Mouse (Mus musculus) heart, embryonic 12.5 days (tissue): ENCODE data around the gene Akap13. TPM values are rescaled to one million over a fixed set of nuclear protein-coding genes. Genes with fewer than 3 reads are reported as not detected.

Experiments used
- ATAC-seq: fragments of 200-750 bp; cut with Nextera tagmentation; 2 replicates; pipeline ENCODE4 v1.8.0; 2017; ENCODE audit warnings: moderate TSS enrichment, moderate library complexity; ENCODE audit not compliant: insufficient number of reproducible peaks, low FRiP score
- H3K27ac ChIP-seq: fragments of 300-500 bp; sonication (generic); 2 replicates; pipeline ENCODE4 v1.5.1; 2016; ENCODE audit warnings: mild to moderate bottlenecking, moderate library complexity; ENCODE audit not compliant: poor library complexity, severe bottlenecking
- H3K27me3 ChIP-seq: fragments of 300-500 bp; sonication (generic); replicated peaks from 2 replicates; pipeline ENCODE4 v1.6.1; 2016; ENCODE audit warnings: mild to moderate bottlenecking, moderate library complexity
- H3K36me3 ChIP-seq: fragments of 300-500 bp; sonication (generic); 2 replicates; pipeline ENCODE4 v1.6.1; 2016; ENCODE audit warnings: mild to moderate bottlenecking, moderate library complexity
- H3K4me1 ChIP-seq: fragments of 300-500 bp; sonication (generic); replicated peaks from 2 replicates; pipeline ENCODE4 v1.6.1; 2016; ENCODE audit warnings: mild to moderate bottlenecking
- H3K4me2 ChIP-seq: fragments of 300-500 bp; sonication (generic); 2 replicates; pipeline ENCODE4 v1.6.1; 2016; ENCODE audit warnings: mild to moderate bottlenecking, moderate library complexity
- H3K4me3 ChIP-seq: fragments of 300-500 bp; sonication (generic); 2 replicates; pipeline ENCODE4 v1.5.1; 2016; ENCODE audit warnings: mild to moderate bottlenecking
- H3K9ac ChIP-seq: fragments of 300-500 bp; sonication (generic); 2 replicates; pipeline ENCODE4 v1.6.1; 2016; ENCODE audit warnings: mild to moderate bottlenecking, moderate library complexity
- H3K9me3 ChIP-seq: fragments of 300-500 bp; sonication (generic); replicated peaks from 2 replicates; pipeline ENCODE4 v1.6.1; 2016; ENCODE audit warnings: mild to moderate bottlenecking, moderate library complexity
- WGBS: fragments of 180-500 bp; shearing (Covaris S2); methylation state at CpG from one replicate; pipeline ENCODE4 v1.1.7; 2016; 5-methylcytosine and 5-hydroxymethylcytosine counted together
- polyA plus RNA-seq: library from polyadenylated mRNA; unstranded; fragments of >200 nt; fragmentation: Nextera tagmentation; extraction: Ambion mirVana; gene quantifications from 2 replicates; pipeline ENCODE4 v1.2.1, GENCODE M21; 2016

The Akap13 gene
- polyA plus RNA-seq, 1 experiment from 2014 or later: 66.9 TPM

DNA sequence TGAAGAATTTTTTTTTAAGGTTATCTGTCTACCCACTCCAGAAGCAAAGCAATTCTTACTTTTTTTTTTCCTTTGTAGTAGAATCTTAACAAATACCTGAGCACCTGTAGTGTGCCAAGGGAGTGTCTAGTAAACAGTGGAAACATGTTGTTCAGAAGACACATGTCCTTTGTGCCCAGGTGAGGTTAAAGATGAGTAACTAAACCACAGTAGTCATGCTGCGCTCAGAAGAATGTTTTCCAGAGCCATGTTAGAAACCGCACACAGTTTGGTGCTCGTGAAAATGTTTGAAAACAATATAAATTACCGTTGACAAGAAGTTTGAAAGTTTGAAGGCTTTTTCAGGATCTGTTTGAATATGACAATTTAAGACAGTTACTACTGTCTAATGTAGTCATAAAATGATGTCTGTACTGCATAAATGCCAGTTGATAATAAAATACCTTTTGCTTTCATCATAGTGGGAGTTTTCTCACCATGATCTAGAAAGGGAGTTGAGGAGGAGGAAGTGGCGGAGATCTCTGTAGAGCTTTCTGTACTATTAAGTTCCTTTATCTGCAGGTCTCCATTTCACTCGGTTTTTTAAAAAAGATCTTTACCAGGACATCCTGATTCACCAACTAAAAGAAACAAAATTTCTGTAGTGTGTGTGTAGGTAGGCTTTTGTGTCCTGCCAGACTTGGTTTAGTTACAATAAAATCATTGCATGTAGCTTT lies 145.2 kb downstream of the Akap13 start:
- Histone ChIP-seq H3K27me3 (no peaks in the 10 kb centered on the region), H3K4me2 (no peak overlapping the region), H3K36me3 (peaks cover 18% of the 10 kb centered on the region), H3K4me3 (no peak overlapping the region), H3K4me1 (peaks cover 13% of the 10 kb centered on the region), H3K9me3 (no peaks in the 10 kb centered on the region), H3K27ac (no peak overlapping the region), H3K9ac (no peak overlapping the region)
- no peak for ATAC-seq
- 81% methylated on average over 6 of the region's 6 CpGs for WGBS

DNA sequence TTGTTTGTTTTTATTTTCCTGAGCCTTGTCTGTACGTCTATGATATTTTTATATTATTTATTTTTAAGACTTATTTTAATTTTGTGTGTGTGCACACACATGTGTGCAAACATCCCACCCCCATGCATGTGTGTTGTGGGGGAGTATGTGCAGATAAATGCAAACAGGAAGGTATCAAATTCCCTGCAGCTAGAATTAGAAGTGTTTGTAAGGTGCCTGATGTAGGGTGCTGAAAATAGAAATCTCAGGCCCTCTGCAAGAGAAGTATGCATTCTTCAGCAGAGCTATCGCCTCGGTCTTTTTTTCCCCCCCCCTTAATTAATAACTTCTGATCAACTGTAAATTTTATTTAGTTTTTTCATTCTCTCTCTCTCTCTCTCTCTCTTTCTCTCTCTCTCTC lies 151.9 kb downstream of the Akap13 start:
- no peaks in the 10 kb centered on the region for H3K27me3 ChIP-seq
- 0 out of 2 replicates have a peak overlapping the region, but pooled peaks have one; percentile 25 for H3K27ac ChIP-seq
- H3K4me1 ChIP-seq: peaks cover 45% of the 10 kb centered on the region
- H3K36me3 ChIP-seq: peaks cover 42% of the 10 kb centered on the region
- WGBS: 45% methylated on average over 3 of the region's 3 CpGs
- peak overlapping the region; percentile 29; the same call in 1 of the 2 replicates for H3K4me2 ChIP-seq
- H3K4me3 ChIP-seq: no peak overlapping the region
- H3K9me3 ChIP-seq: no peaks in the 10 kb centered on the region
- no peak overlapping the region for H3K9ac ChIP-seq
- ATAC-seq: no peak

GRCm38 (mm10) chr7:75608716-75609115 lies 153.4 kb downstream of the Akap13 start:
- peak overlapping the region; percentile 88 for H3K27ac ChIP-seq
- ATAC-seq: peak; percentile 65
- 19% methylated on average over 5 of the region's 5 CpGs for WGBS
- no peaks in the 10 kb centered on the region for H3K27me3 ChIP-seq
- H3K4me1 ChIP-seq: peaks cover 52% of the 10 kb centered on the region
- H3K4me2 ChIP-seq: no peak overlapping the region
- peaks cover 31% of the 10 kb centered on the region for H3K36me3 ChIP-seq
- H3K4me3 ChIP-seq: no peak overlapping the region
- H3K9me3 ChIP-seq: no peaks in the 10 kb centered on the region
- peak overlapping the region; percentile 32; the same call in 1 of the 2 replicates for H3K9ac ChIP-seq

- WGBS: 74% methylated on average over 14 of the region's 14 CpGs
- H3K27me3 ChIP-seq: no peaks in the 10 kb centered on the region
- H3K27ac ChIP-seq: peak overlapping the region; percentile 88
- H3K9ac ChIP-seq: peak overlapping the region; percentile 32; the same call in 1 of the 2 replicates
- H3K4me1 ChIP-seq: peaks cover 55% of the 10 kb centered on the region
- no peak overlapping the region for H3K4me3 ChIP-seq
- H3K4me2 ChIP-seq: no peak overlapping the region
- ATAC-seq: no peak
- H3K36me3 ChIP-seq: peaks cover 24% of the 10 kb centered on the region
- H3K9me3 ChIP-seq: no peaks in the 10 kb centered on the region
Observed at GRCm38 (mm10) chr7:75609456-75610262, 154.3 kb downstream of the Akap13 start.

DNA sequence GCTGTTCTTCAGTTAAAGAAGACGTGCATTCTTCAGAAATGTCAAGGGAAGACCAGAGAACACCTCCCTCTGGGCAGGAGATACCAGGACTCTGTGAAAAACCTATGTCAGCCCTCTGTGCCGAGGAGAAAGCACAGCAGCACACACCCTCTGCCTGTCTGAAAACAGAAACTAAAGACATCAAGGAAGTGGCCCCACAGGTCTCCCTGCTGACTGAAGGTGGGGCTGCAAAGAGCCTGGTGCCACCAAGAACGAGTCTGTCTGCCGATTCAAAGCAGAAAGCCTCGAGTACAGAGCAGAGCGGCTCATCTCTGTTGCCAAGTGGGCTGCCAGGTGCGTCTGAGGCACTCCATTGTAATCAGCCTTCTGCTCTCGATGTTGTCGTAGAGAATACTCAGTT lies 155.1 kb downstream of the Akap13 start:
- WGBS: 61% methylated on average over 9 of the region's 9 CpGs
- H3K4me2 ChIP-seq: 0 out of 2 replicates have a peak overlapping the region, but pooled peaks have one; percentile 7
- no peak for ATAC-seq
- H3K27me3 ChIP-seq: no peaks in the 10 kb centered on the region
- H3K4me1 ChIP-seq: peaks cover 57% of the 10 kb centered on the region
- no peak overlapping the region for H3K4me3 ChIP-seq
- H3K9me3 ChIP-seq: no peaks in the 10 kb centered on the region
- H3K9ac ChIP-seq: 0 out of 2 replicates have a peak overlapping the region, but pooled peaks have one; percentile 20
- peak overlapping the region; percentile 88 for H3K27ac ChIP-seq
- H3K36me3 ChIP-seq: peaks cover 30% of the 10 kb centered on the region

DNA sequence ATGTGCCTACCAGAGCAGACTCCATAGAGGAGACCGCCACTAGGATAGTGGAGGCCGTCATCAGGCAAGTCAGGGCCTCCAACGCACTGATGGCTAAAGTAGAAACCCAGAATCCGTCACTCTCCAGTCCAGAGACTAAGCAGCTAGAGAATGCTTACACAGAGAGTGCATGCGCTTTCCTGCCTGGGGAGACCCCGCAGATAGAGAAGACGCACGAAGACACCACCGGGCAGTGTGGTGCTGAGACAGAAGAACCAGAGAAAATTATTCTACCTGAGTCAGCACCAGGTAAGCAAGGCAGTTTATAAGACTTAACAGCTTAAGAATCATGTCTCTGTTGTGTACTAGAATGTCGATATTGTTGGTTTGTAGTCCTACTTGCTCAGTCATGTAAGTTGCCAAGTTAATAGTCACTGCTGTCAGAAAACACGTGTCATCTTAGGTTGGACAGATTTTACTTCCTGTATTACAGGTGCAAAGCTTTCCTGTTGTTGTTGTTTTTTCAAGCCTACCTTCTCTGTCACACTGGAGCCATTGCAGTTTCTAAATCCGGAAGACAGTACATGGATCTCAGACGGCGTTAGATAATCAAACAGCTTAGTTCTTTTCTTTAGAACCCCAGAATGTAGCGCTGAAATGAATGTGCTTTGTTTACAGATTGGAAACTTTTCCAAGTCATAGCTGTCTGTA lies 156.1 kb downstream of the Akap13 start:
- no peaks in the 10 kb centered on the region for H3K27me3 ChIP-seq
- H3K4me2 ChIP-seq: peak overlapping the region; percentile 52; the same call in 1 of the 2 replicates
- 0 out of 2 replicates have a peak overlapping the region, but pooled peaks have one; percentile 46 for H3K4me3 ChIP-seq
- no peak for ATAC-seq
- H3K9me3 ChIP-seq: no peaks in the 10 kb centered on the region
- peaks cover 57% of the 10 kb centered on the region for H3K4me1 ChIP-seq
- no peak overlapping the region for H3K9ac ChIP-seq
- peaks cover 40% of the 10 kb centered on the region for H3K36me3 ChIP-seq
- WGBS: 66% methylated on average over 15 of the region's 15 CpGs
- peak overlapping the region; percentile 88 for H3K27ac ChIP-seq

DNA sequence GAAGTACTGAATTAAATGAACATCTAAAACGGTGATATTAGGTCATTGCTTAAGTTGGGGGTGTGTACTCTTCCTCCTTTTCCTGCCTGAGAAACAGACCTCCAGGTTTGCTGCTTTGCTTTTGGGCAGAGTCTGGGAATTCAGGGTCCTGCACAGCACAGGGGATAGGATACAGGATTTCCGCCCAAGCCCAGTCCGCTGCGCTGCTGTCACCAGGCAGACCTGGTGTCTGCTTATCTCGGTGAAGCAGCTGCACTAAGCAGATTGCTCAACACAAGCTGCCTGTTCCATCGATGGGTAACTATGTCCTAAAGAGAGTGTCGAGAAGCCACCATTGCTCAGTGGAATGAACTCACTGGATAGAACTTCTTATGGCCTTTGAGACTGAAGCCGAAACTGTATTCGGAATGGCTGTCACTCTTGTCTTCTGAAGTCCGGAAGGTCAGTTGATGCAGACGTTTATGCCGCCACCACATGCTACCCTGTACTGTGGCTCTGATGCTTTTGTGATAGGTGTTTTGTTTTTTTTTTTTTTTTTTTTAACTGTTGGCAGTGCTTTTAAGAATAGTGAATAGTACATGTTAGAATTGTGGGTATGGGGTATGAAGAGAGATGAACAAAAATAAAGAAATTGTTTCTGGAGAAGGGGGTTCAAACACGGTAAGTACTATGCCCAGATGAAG lies 156.8 kb downstream of the Akap13 start:
- WGBS: 20% methylated on average over 13 of the region's 13 CpGs
- H3K36me3 ChIP-seq: peaks cover 48% of the 10 kb centered on the region
- H3K9me3 ChIP-seq: no peaks in the 10 kb centered on the region
- peak overlapping the region; percentile 88 for H3K27ac ChIP-seq
- peak overlapping the region; percentile 46 for H3K4me3 ChIP-seq
- H3K9ac ChIP-seq: peak overlapping the region; percentile 71
- H3K4me1 ChIP-seq: peaks cover 57% of the 10 kb centered on the region
- no peaks in the 10 kb centered on the region for H3K27me3 ChIP-seq
- peak overlapping the region; percentile 52 for H3K4me2 ChIP-seq
- ATAC-seq: peak; percentile 93

DNA sequence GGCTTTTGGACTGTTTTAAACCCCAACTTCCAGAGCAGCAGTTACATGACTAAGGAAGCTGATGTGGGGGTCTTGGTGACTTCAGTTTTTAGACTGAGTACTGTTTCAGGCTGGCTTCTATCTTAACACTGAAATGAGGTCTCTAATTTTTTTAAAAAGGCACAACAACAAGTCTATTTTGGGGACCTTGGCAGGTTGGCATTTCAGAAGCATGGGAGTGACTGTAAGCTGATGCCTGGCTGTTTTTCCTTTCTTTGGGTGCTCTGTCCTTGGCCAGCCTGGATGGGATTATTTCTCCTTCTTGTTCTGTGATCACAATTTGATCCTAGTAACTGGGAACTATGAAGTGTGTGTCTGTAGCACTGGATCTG lies 157.3 kb downstream of the Akap13 start:
- Histone ChIP-seq H3K4me2 (peak overlapping the region; percentile 52), H3K4me1 (peaks cover 55% of the 10 kb centered on the region), H3K9ac (peak overlapping the region; percentile 71)

DNA sequence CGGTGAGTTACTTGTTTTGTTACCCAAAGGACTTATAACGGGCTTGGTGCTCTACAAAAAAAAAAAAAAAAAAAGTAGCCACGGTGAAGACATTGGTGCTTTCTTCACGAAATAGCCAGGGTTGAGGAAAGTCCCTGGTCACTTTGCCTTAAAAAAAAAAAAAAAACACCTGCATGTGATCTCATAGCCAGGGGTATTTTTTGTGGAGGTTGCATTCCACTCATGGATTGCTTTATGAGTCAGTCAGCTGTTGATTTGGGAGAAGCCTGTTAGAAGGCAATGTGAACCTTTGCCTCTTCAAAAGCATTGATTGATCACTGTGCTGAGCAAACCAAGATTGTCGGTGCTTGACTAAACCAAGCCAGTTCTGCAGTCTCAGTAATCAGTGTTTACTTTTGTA lies 157.9 kb downstream of the Akap13 start:
- Histone ChIP-seq H3K4me1 (peaks cover 53% of the 10 kb centered on the region), H3K27me3 (no peaks in the 10 kb centered on the region), H3K9ac (peak overlapping the region; percentile 65; the same call in 1 of the 2 replicates), H3K4me3 (peak overlapping the region; percentile 46), H3K4me2 (peak overlapping the region; percentile 55), H3K9me3 (no peaks in the 10 kb centered on the region), H3K27ac (peak overlapping the region; percentile 70), H3K36me3 (peaks cover 52% of the 10 kb centered on the region)
- no peak for ATAC-seq
- 34% methylated on average over 5 of the region's 5 CpGs for WGBS

More for the DNA sequence above, 157.3 kb downstream of the Akap13 start:
- no peaks in the 10 kb centered on the region for H3K27me3 ChIP-seq
- no peak for ATAC-seq
- H3K27ac ChIP-seq: peak overlapping the region; percentile 88
- H3K9me3 ChIP-seq: no peaks in the 10 kb centered on the region
- peak overlapping the region; percentile 46 for H3K4me3 ChIP-seq
- H3K36me3 ChIP-seq: peaks cover 52% of the 10 kb centered on the region

GRCm38 (mm10) chr7:75614826-75615225 lies 159.5 kb downstream of the Akap13 start:
- 85% methylated on average over 8 of the region's 8 CpGs for WGBS

More at GRCm38 (mm10) chr7:75614826-75615225, 159.5 kb downstream of the Akap13 start:
- H3K27me3 ChIP-seq: no peaks in the 10 kb centered on the region
- no peak for ATAC-seq
- no peak overlapping the region for H3K9ac ChIP-seq
- no peak overlapping the region for H3K27ac ChIP-seq
- no peaks in the 10 kb centered on the region for H3K9me3 ChIP-seq
- H3K4me3 ChIP-seq: peak overlapping the region; percentile 31
- peaks cover 43% of the 10 kb centered on the region for H3K36me3 ChIP-seq
- H3K4me2 ChIP-seq: peak overlapping the region; percentile 55
- H3K4me1 ChIP-seq: peaks cover 37% of the 10 kb centered on the region
